Mouse (Mus musculus) liver, embryonic 14.5 days (tissue): ENCODE measurements at regions not wholly inside any gene's neighbourhood (a gene's known extent, or its start where the extent isn't known, plus 50 kb on each side); places are given as distances from the start of the nearest gene placed in this dataset.

Experiments used
- ATAC-seq: fragments of 200-750 bp; cut with Nextera tagmentation; 2 replicates; pipeline ENCODE4 v1.8.0; 2017; ENCODE audit warnings: moderate number of reproducible peaks, mild to moderate bottlenecking, moderate library complexity; ENCODE audit not compliant: insufficient read depth
- DNase-seq, 3 experiments: peaks; one replicate each; pipeline ENCODE4 v3.0.0-alpha.2; 2012 to 2013; ENCODE audit warnings: low read depth in 3 of 3, low spot score in 3 of 3
- H3K27ac ChIP-seq: fragments of 300-500 bp; sonication (generic); 2 replicates; pipeline ENCODE4 v1.5.1; 2014; ENCODE audit warnings: moderate library complexity, mild to moderate bottlenecking, control low read depth, inconsistent platforms
- H3K27me3 ChIP-seq: fragments of 300-500 bp; sonication (generic); 2 replicates; pipeline ENCODE4 v1.6.1; 2014; ENCODE audit warnings: mild to moderate bottlenecking, low read length, moderate library complexity; ENCODE audit not compliant: control insufficient read depth, insufficient read depth
- H3K36me3 ChIP-seq: fragments of 300-500 bp; sonication (generic); replicated peaks from 2 replicates; pipeline ENCODE4 v1.6.1; 2014; ENCODE audit warnings: low read depth; ENCODE audit not compliant: control insufficient read depth, insufficient read depth
- H3K4me1 ChIP-seq, 2 experiments: fragments of 200-500 bp in 1 of 2; fragments of 300-500 bp in 1 of 2; sonication (generic) in 1 of 2; replicated peaks; 2 replicates each; pipeline ENCODE4 v1.6.1; 2012 to 2014; ENCODE audit warnings: antibody characterized with exemption in 1 of 2, inconsistent platforms in 1 of 2, low read length in 1 of 2; ENCODE audit not compliant: control insufficient read depth in 2 of 2, insufficient read depth in 2 of 2
- H3K4me2 ChIP-seq: fragments of 300-500 bp; sonication (generic); 2 replicates; pipeline ENCODE4 v1.6.1; 2014; ENCODE audit warnings: low read depth, mild to moderate bottlenecking, control low read depth, moderate library complexity
- H3K4me3 ChIP-seq, 2 experiments: fragments of 200-500 bp in 1 of 2; fragments of 300-500 bp in 1 of 2; sonication (generic) in 1 of 2; 2 replicates each; pipeline ENCODE4 v1.5.1; 2012 to 2014; ENCODE audit warnings: low read depth in 2 of 2, low read length in 2 of 2, mild to moderate bottlenecking in 2 of 2, control low read depth in 1 of 2, inconsistent platforms in 1 of 2, moderate library complexity in 1 of 2; ENCODE audit not compliant: insufficient read depth in 1 of 2
- H3K9ac ChIP-seq: fragments of 300-500 bp; sonication (generic); replicated peaks from 2 replicates; pipeline ENCODE4 v1.6.1; 2014; ENCODE audit warnings: mild to moderate bottlenecking, control low read depth, moderate library complexity
- H3K9me3 ChIP-seq: fragments of 300-500 bp; sonication (generic); 2 replicates; pipeline ENCODE4 v1.6.1; 2016; ENCODE audit warnings: low read length, mixed read lengths; ENCODE audit not compliant: control insufficient read depth
- CTCF ChIP-seq: IDR thresholded peaks from 2 replicates; pipeline ENCODE4 v1.5.1; 2016; ENCODE audit warnings: antibody characterized with exemption, low read depth, control low read depth
- EP300 ChIP-seq: IDR thresholded peaks from 2 replicates; pipeline ENCODE4 v1.6.1; 2016; ENCODE audit warnings: antibody characterized with exemption, low read depth
- WGBS: fragments of 180-500 bp; shearing (Covaris S2); extraction: QIAGEN DNeasy Blood & Tissue Kit; methylation state at CpG from one replicate; pipeline ENCODE4 v1.1.7; 2014; ENCODE audit not compliant: insufficient replicate concordance; 5-methylcytosine and 5-hydroxymethylcytosine counted together

GRCm38 (mm10) chr4:55726081-55726480 is 193.8 kb upstream of the Klf4 start:
- WGBS: 67% methylated on average over 19 of the region's 19 CpGs
- no peak for ATAC-seq
- DNase-seq: no peak
- H3K9ac ChIP-seq: no peak overlapping the region
- H3K27ac ChIP-seq: no peak overlapping the region
- H3K9me3 ChIP-seq: no peaks in the 10 kb centered on the region
- TF ChIP-seq EP300 (no peak), CTCF (no peak)
- no peaks in the 10 kb centered on the region for H3K27me3 ChIP-seq
- H3K36me3 ChIP-seq: no peaks in the 10 kb centered on the region
- H3K4me2 ChIP-seq: no peak overlapping the region
- H3K4me1 ChIP-seq: no peaks in the 10 kb centered on the region
- H3K4me3 ChIP-seq: no peak overlapping the region

- TF ChIP-seq EP300 (no peak), CTCF (no peak)
- no peaks in the 10 kb centered on the region for H3K36me3 ChIP-seq
- 50% methylated on average over 1 of the region's 1 CpGs for WGBS
- H3K9me3 ChIP-seq: no peaks in the 10 kb centered on the region
- no peak for ATAC-seq
- no peak overlapping the region for H3K27ac ChIP-seq
- H3K4me3 ChIP-seq: no peak overlapping the region
- H3K9ac ChIP-seq: no peak overlapping the region
- DNase-seq: no peak
- no peaks in the 10 kb centered on the region for H3K4me1 ChIP-seq
- no peaks in the 10 kb centered on the region for H3K27me3 ChIP-seq
- no peak overlapping the region for H3K4me2 ChIP-seq
These were observed 192.0 kb upstream of the Klf4 start for GRCm38 (mm10) chr4:55724286-55724685.

GRCm38 (mm10) chr4:55723124-55723523 is 190.9 kb upstream of the Klf4 start:
- TF ChIP-seq EP300 (no peak), CTCF (no peak)
- ATAC-seq (no peak), DNase-seq (no peak)
- Histone ChIP-seq H3K9ac (no peak overlapping the region), H3K27me3 (no peaks in the 10 kb centered on the region), H3K27ac (no peak overlapping the region), H3K36me3 (no peaks in the 10 kb centered on the region), H3K4me2 (no peak overlapping the region), H3K9me3 (no peaks in the 10 kb centered on the region), H3K4me1 (no peaks in the 10 kb centered on the region), H3K4me3 (no peak overlapping the region)
- WGBS: 62% methylated on average over 1 of the region's 1 CpGs

GRCm38 (mm10) chr4:55722388-55722787 is 190.1 kb upstream of the Klf4 start:
- Histone ChIP-seq H3K9ac (no peak overlapping the region), H3K4me3 (no peak overlapping the region), H3K27me3 (no peaks in the 10 kb centered on the region), H3K4me1 (no peaks in the 10 kb centered on the region), H3K4me2 (no peak overlapping the region), H3K27ac (no peak overlapping the region), H3K36me3 (no peaks in the 10 kb centered on the region), H3K9me3 (no peaks in the 10 kb centered on the region)
- WGBS: 52% methylated on average over 8 of the region's 8 CpGs
- TF ChIP-seq CTCF (no peak), EP300 (no peak)
- no peak for ATAC-seq
- no peak for DNase-seq

GRCm38 (mm10) chr4:55721834-55722233 is 189.6 kb upstream of the Klf4 start:
- DNase-seq (no peak), ATAC-seq (no peak)
- Histone ChIP-seq H3K4me3 (no peak overlapping the region), H3K36me3 (no peaks in the 10 kb centered on the region), H3K27me3 (no peaks in the 10 kb centered on the region), H3K4me1 (no peaks in the 10 kb centered on the region), H3K9me3 (no peaks in the 10 kb centered on the region), H3K4me2 (no peak overlapping the region), H3K9ac (no peak overlapping the region), H3K27ac (no peak overlapping the region)
- TF ChIP-seq EP300 (no peak), CTCF (no peak)
- WGBS: 54% methylated on average over 2 of the region's 2 CpGs
